Mouse (Mus musculus) myocyte (in vitro differentiated cells): ENCODE data around the gene Rapgef1. TPM values are rescaled to one million over a fixed set of nuclear protein-coding genes. Genes with fewer than 3 reads are reported as not detected.

ENCODE experiments used
- H3K27me3 ChIP-seq: one replicate; pipeline ENCODE4 v1.6.1; 2011; ENCODE audit not compliant: control insufficient read depth, insufficient read depth, insufficient read length
- H3K36me3 ChIP-seq: one replicate; pipeline ENCODE4 v1.6.1; 2011; ENCODE audit not compliant: control insufficient read depth, insufficient read depth
- H3K4me2 ChIP-seq: one replicate; pipeline ENCODE4 v1.6.1; 2011; ENCODE audit warnings: low read depth, control low read depth
- H3K4me3 ChIP-seq: one replicate; pipeline ENCODE4 v1.5.1; 2011; ENCODE audit warnings: mild to moderate bottlenecking, control low read depth, moderate library complexity
- H3K79me2 ChIP-seq: one replicate; pipeline ENCODE4 v1.6.1; 2011; ENCODE audit not compliant: control insufficient read depth, insufficient read depth
- H3ac ChIP-seq: one replicate; pipeline ENCODE4 v1.6.1; 2011; ENCODE audit not compliant: control insufficient read depth, insufficient read length
- CEBPB ChIP-seq: IDR thresholded peaks from 2 replicates; pipeline ENCODE4 v1.6.1; 2011; ENCODE audit warnings: mild to moderate bottlenecking, moderate library complexity; ENCODE audit not compliant: poor library complexity, insufficient read depth, severe bottlenecking
- E2F4 ChIP-seq: IDR thresholded peaks from one replicate; pipeline ENCODE4 v1.6.1; 2011; ENCODE audit warnings: mild to moderate bottlenecking, control low read depth, moderate library complexity; ENCODE audit not compliant: insufficient read depth
- MAX ChIP-seq: IDR thresholded peaks from one replicate; pipeline ENCODE4 v1.6.1; 2011; ENCODE audit warnings: low read depth, mild to moderate bottlenecking, control low read depth
- MYOD1 ChIP-seq, 3 experiments: IDR thresholded peaks; one replicate each; pipeline ENCODE4 v1.6.1; 2011; ENCODE audit warnings: control low read depth in 2 of 3, low read depth in 2 of 3, mild to moderate bottlenecking in 2 of 3, moderate library complexity in 1 of 3; ENCODE audit not compliant: insufficient read length in 2 of 3, control insufficient read depth in 1 of 3
- MYOG ChIP-seq, 3 experiments: IDR thresholded peaks; one replicate each; pipeline ENCODE4 v1.6.1; 2011; ENCODE audit warnings: control low read depth in 2 of 3, low read depth in 2 of 3, mild to moderate bottlenecking in 2 of 3; ENCODE audit not compliant: insufficient read length in 2 of 3, control insufficient read depth in 1 of 3, insufficient read depth in 1 of 3
- POLR2A ChIP-seq: IDR thresholded peaks from one replicate; pipeline ENCODE4 v1.6.1; 2011; ENCODE audit warnings: low read depth, mild to moderate bottlenecking, control low read depth, moderate library complexity; ENCODE audit not compliant: insufficient read length
- POLR2AphosphoS2 ChIP-seq: IDR thresholded peaks from one replicate; pipeline ENCODE4 v1.6.1; 2011; ENCODE audit warnings: low read depth, control low read depth; ENCODE audit not compliant: insufficient read length
- REST ChIP-seq: IDR thresholded peaks from one replicate; pipeline ENCODE4 v1.6.1; 2011; ENCODE audit warnings: mild to moderate bottlenecking, control low read depth, moderate library complexity; ENCODE audit not compliant: insufficient read depth, insufficient read length
- SRF ChIP-seq: IDR thresholded peaks from one replicate; pipeline ENCODE4 v1.6.1; 2011; ENCODE audit warnings: low read depth; ENCODE audit not compliant: control insufficient read depth, insufficient read length
- TCF12 ChIP-seq: IDR thresholded peaks from one replicate; pipeline ENCODE4 v1.6.1; 2011; ENCODE audit warnings: mild to moderate bottlenecking, control low read depth; ENCODE audit not compliant: poor library complexity, insufficient read depth, severe bottlenecking
- TCF3 ChIP-seq: IDR thresholded peaks from one replicate; pipeline ENCODE4 v1.6.1; 2011; ENCODE audit warnings: low read depth, control low read depth; ENCODE audit not compliant: insufficient read length
- USF1 ChIP-seq: IDR thresholded peaks from one replicate; pipeline ENCODE4 v1.6.1; 2011; ENCODE audit warnings: low read depth, mild to moderate bottlenecking, control low read depth, moderate library complexity
- polyA plus RNA-seq: library from polyadenylated mRNA; unstranded; fragments of >200 nt; fragmentation: generic; extraction: Trizol; gene quantifications from one replicate; pipeline ENCODE4 v1.2.1, GENCODE M21; 2012; ENCODE audit warnings: missing spikeins

Gene Rapgef1
- polyA plus RNA-seq, 1 experiment, result 74.5 TPM

GRCm38 (mm10) chr2:29689495-29689894 is 70.0 kb downstream of the Rapgef1 start:
- Histone ChIP-seq H3K79me2 (no peaks in the 10 kb centered on the region), H3K36me3 (peaks cover 12% of the 10 kb centered on the region), H3K4me3 (no peak overlapping the region), H3ac (no peak overlapping the region), H3K27me3 (no peaks in the 10 kb centered on the region), H3K4me2 (no peak overlapping the region)
- no peak for TF ChIP-seq E2F4
- no peak for TF ChIP-seq SRF
- TF ChIP-seq REST, result no peak
- TF ChIP-seq MYOD1 (IDR thresholded peaks at IDR 0.05; ENCODE audit: control insufficient read depth in 1 of 3, insufficient read length in 2 of 3, low read depth in 2 of 3), result no peak
- TF ChIP-seq POLR2A, result no peak
- TF ChIP-seq TCF12, result no peak
- TF ChIP-seq CEBPB, result no peak
- TF ChIP-seq TCF3, result no peak
- TF ChIP-seq MYOG (IDR thresholded peaks at IDR 0.05; ENCODE audit: control insufficient read depth in 1 of 3, insufficient read depth in 1 of 3, insufficient read length in 2 of 3, low read depth in 2 of 3), result no peak
- TF ChIP-seq USF1, result no peak
- TF ChIP-seq MAX, result no peak
- no peak for TF ChIP-seq POLR2AphosphoS2

DNA sequence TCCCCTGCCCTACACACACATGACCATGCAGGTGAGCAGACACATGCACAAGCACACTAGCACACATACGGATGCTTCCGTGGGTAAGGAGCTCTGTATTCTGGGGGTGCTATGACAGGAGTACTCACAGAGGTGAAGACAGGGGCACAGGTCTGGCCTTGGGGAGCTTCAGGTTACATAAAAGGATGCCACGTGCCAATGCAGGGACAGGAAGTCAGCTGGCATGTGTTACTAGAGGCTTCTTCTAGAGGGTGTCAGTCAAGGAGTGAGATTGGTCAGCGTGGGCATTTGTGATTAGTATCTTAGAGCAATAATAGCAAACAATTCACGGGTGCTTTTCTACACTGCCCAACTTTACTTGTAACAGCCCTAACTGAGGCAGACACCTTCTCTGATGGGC is 71.5 kb downstream of the Rapgef1 start:
- H3ac ChIP-seq, result no peak overlapping the region
- H3K79me2 ChIP-seq, result no peaks in the 10 kb centered on the region
- TF ChIP-seq E2F4, result no peak
- no peak for TF ChIP-seq MYOD1 (IDR thresholded peaks at IDR 0.05; ENCODE audit: control insufficient read depth in 1 of 3, insufficient read length in 2 of 3, low read depth in 2 of 3)
- peaks cover 20% of the 10 kb centered on the region for H3K36me3 ChIP-seq
- peak overlapping the region; percentile 62 for H3K4me2 ChIP-seq
- H3K4me3 ChIP-seq, result no peak overlapping the region
- no peaks in the 10 kb centered on the region for H3K27me3 ChIP-seq

DNA sequence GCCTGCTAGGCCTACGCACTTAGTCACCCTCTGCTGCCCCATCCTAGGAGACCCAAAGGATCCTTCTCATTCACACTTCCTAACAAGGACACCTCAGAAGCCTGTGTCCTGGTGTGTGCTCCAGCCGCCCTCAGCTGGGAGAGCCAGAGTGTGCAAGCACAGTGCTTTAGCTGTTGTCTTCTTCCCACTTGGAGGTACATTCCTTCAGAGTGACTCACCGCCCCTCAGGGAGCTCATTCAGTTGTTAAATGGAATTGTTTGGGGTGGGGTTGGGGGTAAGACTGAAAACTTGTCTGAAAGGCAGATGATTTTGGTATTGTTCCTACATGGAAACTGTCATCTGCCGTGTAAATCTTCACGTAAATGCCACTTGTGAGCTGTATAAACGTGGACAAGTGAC is 72.0 kb downstream of the Rapgef1 start:
- TF ChIP-seq SRF (no peak), MYOG (IDR thresholded peaks at IDR 0.05; ENCODE audit: control insufficient read depth in 1 of 3, insufficient read depth in 1 of 3, insufficient read length in 2 of 3, low read depth in 2 of 3) (peak in 1 of 3 experiments; percentile 40), REST (no peak), TCF12 (no peak), TCF3 (no peak), MAX (no peak), MYOD1 (IDR thresholded peaks at IDR 0.05; ENCODE audit: control insufficient read depth in 1 of 3, insufficient read length in 2 of 3, low read depth in 2 of 3) (peak in 1 of 3 experiments; percentile 26), USF1 (no peak), CEBPB (no peak), POLR2AphosphoS2 (no peak)
- H3K27me3 ChIP-seq, result no peaks in the 10 kb centered on the region
- peak overlapping the region; percentile 62 for H3K4me2 ChIP-seq
- H3K79me2 ChIP-seq, result no peaks in the 10 kb centered on the region
- no peak overlapping the region for H3K4me3 ChIP-seq
- peaks cover 20% of the 10 kb centered on the region for H3K36me3 ChIP-seq
- H3ac ChIP-seq, result no peak overlapping the region

GRCm38 (mm10) chr2:29692192-29692591 is 72.7 kb downstream of the Rapgef1 start:
- Histone ChIP-seq H3K79me2 (no peaks in the 10 kb centered on the region), H3ac (no peak overlapping the region), H3K27me3 (no peaks in the 10 kb centered on the region), H3K36me3 (peaks cover 24% of the 10 kb centered on the region), H3K4me3 (no peak overlapping the region), H3K4me2 (peak overlapping the region; percentile 62)
- TF ChIP-seq CEBPB (no peak), SRF (no peak), TCF3 (no peak), MAX (no peak), MYOD1 (IDR thresholded peaks at IDR 0.05; ENCODE audit: control insufficient read depth in 1 of 3, insufficient read length in 2 of 3, low read depth in 2 of 3) (no peak), TCF12 (no peak), E2F4 (no peak), REST (no peak), POLR2A (no peak), MYOG (IDR thresholded peaks at IDR 0.05; ENCODE audit: control insufficient read depth in 1 of 3, insufficient read depth in 1 of 3, insufficient read length in 2 of 3, low read depth in 2 of 3) (no peak), POLR2AphosphoS2 (no peak)

- Histone ChIP-seq H3K36me3 (peaks cover 32% of the 10 kb centered on the region), H3K4me2 (no peak overlapping the region), H3K4me3 (no peak overlapping the region), H3ac (no peak overlapping the region), H3K79me2 (no peaks in the 10 kb centered on the region), H3K27me3 (no peaks in the 10 kb centered on the region)
- TF ChIP-seq TCF3 (no peak), USF1 (no peak), MAX (no peak), E2F4 (no peak), MYOD1 (IDR thresholded peaks at IDR 0.05; ENCODE audit: control insufficient read depth in 1 of 3, insufficient read length in 2 of 3, low read depth in 2 of 3) (no peak)
Observed at GRCm38 (mm10) chr2:29696207-29696800, 76.8 kb downstream of the Rapgef1 start.
